Mouse (Mus musculus) gonadal fat pad, adult 2 months (tissue): ENCODE results near the gene Fkbp3. TPM values are rescaled to one million over a fixed set of nuclear protein-coding genes. Genes with fewer than 3 reads are reported as not detected.

Experiments used
- DNase-seq: peaks from one replicate; pipeline ENCODE4 v3.0.0-alpha.2; 2012; ENCODE audit warnings: low read depth
- polyA plus RNA-seq: library from polyadenylated mRNA; depleted of rRNA; stranded (reverse); fragments of >200 nt; gene quantifications from 2 replicates; pipeline ENCODE4 v1.2.3, GENCODE M21; 2012; rRNA removed

Gene Fkbp3
- polyA plus RNA-seq, 1 experiment: 33.0 TPM

DNA sequence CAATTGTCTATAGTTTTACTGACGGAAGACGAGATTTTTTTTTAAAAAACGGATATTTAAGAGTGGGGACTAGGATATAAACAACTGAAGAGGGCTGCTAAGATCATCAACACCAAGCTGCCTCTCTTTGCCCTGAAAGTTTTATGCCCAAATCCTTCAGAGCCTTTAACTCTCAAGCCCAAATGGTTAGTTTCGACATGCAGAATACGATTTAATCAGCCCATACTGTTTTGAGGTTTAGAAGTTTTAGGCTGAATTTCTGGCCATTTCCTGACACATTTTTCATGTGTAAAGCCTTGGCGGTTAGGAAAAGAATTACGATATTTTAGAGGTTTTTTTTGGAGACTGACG is 38.0 kb downstream of the Fkbp3 start:
- DNase-seq: no peak

DNA sequence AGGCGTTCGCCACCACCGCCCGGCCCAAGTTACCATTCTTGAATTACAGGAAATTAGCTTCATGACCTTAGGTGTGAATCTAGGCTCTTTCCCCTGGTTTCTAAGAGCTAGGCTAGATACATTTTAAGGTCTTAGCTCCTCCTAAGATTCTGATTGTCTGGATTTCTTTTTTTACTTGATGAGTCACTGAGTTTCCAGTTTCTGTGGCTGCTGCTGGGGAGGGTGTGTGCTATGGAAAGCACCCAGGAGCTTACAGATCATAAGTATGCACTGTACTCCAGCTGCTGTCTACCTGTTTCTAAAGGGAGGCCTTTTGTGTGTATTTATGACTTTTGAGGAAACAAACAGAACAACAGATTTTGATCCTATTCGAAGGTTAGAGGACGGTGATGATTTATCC is 51.0 kb downstream of the Fkbp3 start:
- no peak for DNase-seq

Other genes starting within 250 kb of the Fkbp3 start
- 1.4 and 1.6 TPM in 2 replicates for gene Gm527, start 156.1 kb downstream of the Fkbp3 start, polyA plus RNA-seq
- 3.1 and 3.9 TPM in 2 replicates for gene Klhl28, start 108.5 kb downstream of the Fkbp3 start, polyA plus RNA-seq
- 6.5 and 7.6 TPM in 2 replicates for gene Togaram1, start 108.2 kb downstream of the Fkbp3 start, polyA plus RNA-seq
- 12.8 and 13.5 TPM in 2 replicates for gene Prpf39, start 37.7 kb downstream of the Fkbp3 start, polyA plus RNA-seq
- gene Fancm, start 1.6 kb upstream of the Fkbp3 start, polyA plus RNA-seq: 3.8 and 4.3 TPM in 2 replicates
- gene Mis18bp1, start 98.6 kb upstream of the Fkbp3 start, polyA plus RNA-seq: 0.10 and 0.14 TPM in 2 replicates
- 0.08 and 0.34 TPM in 2 replicates for gene Wdr20rt, start 151.5 kb upstream of the Fkbp3 start, polyA plus RNA-seq